Mouse (Mus musculus) fat pad, adult 2 months (tissue): ENCODE results near the gene Plac1.

ENCODE experiments used
- DNase-seq: peaks from one replicate; pipeline ENCODE4 v3.0.0-alpha.2; 2011; ENCODE audit warnings: low read depth, low spot score; ENCODE audit errors: extremely low read depth

The Plac1 gene

DNA sequence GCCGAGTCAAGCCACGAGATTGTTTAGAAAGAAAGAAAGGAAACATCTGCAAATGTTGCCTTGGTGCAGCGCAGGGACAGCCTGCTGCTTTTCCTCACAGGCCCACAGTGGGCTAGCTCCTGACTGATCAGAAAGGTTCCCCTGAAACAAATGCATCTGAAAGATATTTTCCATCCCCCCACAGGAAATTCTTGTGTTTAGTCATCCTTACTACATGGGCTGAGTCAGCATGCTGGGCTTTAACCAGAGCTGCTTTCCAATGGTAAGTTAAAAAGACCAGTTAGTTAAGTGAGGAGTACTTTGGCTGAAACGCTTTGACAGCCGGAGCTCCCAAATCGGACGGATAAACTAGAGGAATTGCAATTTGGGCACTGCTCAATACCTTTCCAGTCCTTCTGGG lies 124.9 kb downstream of the Plac1 start:
- DNase-seq: no peak

DNA sequence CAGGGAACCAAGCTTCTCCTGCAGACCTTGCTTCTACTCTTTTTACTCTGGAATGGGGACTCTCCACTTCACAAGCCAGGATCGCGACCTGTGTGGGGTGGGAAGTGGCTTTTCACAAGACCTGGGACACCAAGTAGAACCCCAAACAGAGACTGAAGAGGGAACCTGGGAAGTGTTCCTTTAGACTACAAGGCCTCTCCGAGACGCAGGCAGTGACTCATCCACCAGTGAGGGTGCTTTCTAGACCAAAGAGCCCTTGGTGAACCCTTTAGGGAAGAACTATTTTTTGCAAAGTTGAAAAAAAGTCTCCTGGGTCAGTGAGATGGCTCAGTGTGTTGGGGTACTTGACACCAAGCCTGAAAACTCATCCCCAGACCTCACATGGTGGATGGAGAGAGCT lies 129.8 kb downstream of the Plac1 start:
- DNase-seq: no peak

DNA sequence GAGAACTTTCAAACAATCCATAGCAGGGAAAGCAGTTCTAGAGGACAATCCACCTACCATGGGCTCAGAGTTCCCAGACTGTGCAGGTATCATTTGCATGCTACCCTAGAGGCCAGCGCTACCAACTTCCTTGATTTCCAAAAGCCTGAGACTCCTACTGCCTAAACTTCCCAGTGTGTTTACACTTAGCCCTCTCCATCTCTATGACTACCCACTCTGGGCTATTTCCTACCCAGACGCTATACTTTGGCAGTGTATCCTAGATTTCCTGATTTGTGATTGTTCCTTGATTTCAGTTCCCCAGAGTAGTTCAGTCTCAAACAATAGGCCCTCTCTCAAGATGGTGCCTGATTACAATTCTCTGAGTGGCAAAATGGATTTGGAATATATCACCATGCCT lies 132.8 kb downstream of the Plac1 start:
- no peak for DNase-seq

DNA sequence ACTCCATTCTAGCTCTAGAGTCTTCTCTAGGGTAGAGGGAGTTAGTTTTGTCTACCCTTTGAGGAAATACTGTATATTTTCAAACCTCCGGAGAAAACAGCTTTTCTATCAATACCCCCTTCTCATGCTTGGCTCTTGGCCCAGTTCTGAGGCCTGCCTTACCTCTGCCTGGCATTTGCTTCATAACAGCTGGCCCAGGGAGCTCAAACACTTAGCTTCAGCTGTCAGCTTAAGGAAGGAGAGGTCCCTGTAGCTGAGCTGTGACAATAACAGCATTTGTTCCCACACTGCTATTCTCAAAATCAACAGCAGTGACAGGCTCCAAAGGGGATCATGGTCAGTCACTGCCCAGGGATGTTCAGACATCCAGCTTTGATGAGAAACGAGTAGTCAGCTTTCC lies 138.7 kb downstream of the Plac1 start:
- no peak for DNase-seq

DNA sequence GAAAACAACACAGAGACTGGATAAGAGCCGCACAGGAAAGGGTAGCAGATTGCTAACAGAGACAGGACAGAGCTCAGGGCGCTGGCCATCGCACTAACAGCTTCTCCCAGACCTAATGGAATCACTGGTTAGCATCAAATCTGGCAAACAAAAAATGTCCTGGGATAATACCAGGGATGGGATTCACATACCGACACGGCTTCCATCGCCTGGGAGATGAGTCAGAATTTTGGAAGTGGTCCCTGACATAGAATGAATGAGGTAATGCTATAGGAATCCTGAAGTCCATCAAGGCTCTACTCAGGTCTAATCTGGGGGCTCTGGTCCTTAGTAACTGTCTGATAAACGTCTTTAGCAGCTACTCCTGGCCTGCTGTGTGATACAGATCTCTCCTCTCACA lies 140.0 kb downstream of the Plac1 start:
- DNase-seq: no peak

DNA sequence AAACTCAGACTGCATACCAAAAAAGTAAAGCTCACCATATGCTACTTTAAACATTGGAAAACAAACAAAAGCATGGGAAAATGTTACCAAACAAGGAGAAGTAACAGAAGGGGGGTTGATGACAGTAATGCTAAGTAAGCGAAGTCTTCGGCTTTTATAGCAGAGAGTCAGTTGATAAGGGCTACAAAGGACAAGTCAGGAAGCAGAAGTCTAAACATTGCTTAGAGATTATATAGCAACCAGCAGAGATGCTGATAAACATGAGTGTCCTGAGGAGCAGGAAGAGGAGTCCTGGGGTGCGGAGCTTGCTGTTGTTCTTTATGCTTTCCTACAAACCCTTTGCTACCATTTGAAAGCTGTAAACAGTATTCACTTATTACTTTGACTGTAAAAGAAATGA lies 140.6 kb downstream of the Plac1 start:
- DNase-seq: no peak

DNA sequence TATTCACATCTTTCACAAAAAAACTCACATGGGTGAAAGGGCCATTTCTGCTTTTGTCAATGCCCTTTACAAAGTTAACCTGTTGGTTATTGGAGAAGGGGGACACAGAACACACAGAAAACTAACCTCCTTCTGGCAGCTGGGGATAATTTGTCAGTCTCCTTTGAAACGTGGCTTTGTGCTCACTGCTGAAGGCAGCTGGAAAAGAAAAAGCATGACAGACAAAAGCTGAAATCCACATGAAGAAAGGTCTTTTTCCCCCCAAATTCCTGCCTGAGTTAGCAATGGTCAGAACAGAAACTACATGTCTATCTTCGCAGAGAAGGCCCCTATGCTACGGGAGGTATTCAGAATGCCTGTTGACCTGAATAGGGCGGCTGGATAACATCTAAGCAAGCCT lies 141.6 kb downstream of the Plac1 start:
- no peak for DNase-seq

DNA sequence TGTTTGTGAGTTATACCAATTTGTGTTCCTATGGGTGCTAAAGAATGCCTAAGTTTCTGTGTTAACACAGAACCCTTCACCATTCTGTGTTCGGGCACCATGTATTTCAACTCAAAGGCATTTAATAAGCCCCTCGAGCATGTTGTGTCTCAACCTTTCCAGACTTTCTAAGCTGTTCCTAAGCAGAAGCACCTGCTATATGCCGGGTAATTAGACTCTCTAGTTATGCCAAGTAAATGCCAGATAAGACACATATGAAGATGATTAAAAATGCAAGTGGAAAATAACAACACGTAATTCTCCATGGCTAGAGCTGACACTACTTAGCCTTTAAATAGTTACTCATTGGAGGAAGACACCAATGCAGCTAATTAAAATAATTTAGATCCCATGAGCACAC lies 142.1 kb downstream of the Plac1 start:
- no peak for DNase-seq

DNA sequence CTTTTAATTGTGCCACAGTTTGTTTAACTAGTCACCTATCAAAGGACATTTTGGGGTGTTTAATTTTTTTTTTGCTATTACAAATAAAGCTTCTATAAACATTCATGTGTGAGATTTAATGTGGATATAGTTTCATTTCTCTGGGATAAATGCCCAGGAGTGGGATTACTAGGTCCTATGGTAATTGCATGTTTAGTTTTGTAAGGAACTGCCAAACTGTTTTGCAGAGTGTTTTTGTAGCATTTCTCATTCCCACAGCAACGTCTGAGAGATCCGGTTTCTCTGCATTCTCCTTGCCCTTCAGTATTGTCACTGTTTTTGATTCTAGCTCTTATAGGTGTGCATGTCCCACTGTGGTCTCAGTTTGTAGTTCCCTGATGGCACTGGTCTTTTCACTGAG lies 146.5 kb downstream of the Plac1 start:
- DNase-seq: no peak

DNA sequence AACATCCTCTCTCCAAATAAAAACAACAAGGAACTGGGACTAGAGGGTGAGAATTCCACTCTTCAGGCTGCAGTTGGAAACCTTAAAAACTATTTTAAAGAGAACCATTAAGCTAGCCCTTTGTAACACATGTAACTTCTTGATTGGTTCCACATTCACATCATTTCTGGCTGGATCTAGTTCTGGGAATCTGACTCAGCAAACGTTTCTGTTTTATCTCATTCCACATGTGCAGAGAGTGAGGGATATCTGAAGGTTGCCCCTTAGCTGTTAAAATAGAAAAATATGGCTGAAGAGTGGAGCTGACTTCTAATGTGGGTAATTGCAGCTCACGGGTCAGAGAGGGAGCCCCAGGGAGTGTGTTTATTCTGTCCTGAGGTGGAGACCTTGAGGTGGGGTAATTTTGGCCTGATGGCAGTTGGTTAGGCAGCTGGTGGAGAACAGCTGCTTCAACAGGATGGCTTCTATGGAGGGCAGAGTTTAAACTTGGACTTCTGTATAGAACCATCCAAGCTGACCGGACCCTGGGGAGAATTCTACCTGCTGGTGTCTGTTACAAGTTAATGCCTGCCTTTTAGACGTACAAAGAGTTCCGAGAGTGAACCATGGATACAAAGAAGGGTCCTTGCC lies 151.1 kb downstream of the Plac1 start:
- no peak for DNase-seq

DNA sequence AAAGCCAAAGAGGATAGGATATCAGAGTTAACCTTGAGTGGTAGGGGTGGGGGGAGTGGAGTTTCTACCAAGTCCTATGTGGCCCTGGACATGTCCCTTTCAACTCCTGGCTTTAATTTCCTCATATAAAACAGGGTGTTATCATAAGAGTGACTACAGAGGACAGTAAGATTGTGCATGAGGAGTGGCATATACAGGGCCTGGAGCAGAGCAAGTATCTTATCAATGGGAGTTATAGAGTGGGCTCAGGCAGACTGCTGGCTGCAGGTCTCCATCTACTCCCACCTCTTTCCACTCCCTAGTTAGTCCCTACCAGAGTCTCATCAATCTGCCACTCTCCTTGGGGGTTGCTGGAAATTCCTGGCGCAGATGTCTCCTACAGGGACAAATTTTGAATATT lies 152.7 kb downstream of the Plac1 start:
- DNase-seq: no peak

DNA sequence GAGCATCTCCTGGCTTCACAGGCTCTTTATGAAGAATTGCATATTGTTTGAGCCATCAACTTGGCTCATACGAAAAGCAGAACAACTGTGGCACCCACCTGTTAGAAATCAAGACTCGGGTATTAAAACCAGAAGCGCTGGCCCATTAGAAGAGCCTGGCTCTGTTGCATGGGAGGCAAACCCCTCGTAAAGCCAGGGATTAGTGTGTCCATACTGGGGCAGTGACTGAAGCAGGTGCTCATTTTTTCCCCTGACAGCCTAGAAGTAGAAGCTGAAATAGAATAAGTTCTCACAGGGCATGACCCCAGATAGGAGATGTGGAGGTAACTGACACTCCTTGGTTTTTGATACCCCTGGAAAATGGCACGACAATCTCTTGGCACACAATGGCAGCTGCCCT lies 154.4 kb downstream of the Plac1 start:
- DNase-seq: no peak

DNA sequence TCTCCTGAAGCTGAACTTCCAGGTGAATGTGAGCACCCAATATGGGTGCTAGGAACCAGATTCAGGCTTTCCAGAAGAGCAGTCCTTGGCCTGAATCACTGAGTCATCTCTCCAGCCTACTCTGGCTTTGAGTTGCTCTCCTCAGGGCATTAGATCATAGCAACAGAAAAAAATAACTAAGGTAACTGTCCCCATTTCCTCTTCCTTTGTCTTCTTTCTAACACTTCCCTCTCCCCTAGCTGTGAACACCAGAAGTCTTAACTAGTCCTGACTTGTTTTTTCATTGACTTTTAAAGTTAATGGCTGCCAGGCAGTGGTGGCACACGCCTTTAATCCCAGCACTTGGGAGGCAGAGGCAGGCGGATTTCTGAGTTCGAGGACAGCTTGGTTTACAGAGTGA lies 175.5 kb downstream of the Plac1 start:
- no peak for DNase-seq

DNA sequence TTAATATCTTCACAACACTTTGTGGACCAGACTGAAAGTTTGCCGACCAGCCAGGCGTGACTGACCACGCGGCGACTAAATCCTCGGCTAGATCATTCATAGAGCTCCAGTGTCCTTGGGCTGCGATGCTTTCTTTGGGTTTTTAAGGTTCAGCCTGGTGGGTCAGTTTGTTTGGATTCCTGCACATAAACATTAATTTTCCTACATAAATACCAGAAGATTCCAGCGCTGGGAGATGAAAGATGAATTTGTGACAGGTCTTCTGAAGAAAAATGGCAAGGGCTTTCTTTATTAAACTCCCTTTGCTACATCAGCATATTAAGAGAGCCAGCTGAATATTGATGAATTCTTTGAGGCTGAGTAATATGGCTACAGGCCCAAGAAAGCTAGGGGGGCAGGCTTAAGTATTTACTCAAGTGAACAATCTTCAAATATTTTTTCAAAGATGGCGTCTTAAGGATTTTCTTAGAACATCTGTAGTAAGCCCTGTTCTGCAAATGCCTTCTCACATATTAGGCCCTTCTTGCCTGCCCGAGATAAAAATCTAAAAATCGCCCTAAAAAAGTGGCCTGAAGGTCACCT lies 180.4 kb downstream of the Plac1 start:
- no peak for DNase-seq

DNA sequence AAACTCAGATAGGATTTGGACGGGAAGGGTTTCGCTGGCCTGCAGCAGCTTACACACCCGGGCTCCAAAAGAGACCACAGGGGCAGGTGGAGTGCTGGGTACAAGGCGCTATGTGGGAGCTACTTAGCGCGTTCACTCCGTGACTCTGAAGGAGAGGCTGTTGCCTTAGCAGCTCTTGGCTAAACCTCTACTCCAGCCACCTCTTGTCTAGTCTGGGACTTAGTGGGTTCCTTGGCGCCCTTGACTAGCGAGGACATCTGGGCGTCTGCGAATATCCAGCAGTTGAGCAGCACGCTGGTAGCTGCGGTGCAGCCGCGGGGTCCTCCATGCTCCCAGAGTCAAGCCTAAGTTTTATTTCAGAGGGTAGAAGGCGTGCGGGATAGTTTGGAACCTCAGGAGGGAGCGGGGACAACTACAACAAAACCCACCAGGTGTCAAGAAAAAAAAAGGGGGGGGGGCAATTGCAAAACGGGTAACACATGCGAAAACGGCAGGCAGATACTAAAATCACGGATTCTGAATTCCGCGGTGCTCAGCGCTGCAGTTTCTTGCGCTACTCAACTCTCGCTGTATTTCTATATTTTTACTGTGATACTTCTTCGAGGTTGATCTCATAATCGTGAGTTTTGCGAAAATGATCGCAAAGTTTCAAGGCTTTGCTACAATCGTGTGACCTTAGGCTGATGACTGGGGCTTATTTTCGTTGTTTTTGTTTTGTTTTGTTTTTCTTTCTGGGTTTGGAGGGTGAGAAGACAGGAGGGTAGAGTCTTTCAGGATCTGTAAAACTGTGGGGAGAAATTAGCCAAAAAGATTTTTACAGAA lies 181.2 kb downstream of the Plac1 start:
- no peak for DNase-seq

DNA sequence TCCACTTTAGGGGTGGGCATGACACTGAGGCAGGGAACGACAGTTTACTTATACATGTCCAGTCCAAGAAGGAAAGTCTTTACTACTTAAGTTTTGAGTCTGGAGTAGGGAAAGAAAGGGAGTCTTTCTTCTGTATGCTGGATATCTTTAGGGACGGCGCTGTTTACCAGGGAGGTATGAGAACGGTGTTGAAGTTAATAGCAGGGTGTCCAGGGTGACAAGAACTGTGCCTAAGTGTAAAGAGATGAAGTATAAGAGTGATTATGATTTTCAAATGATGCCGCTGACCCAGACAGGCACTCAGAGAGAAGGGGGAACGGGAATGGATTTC lies 182.2 kb downstream of the Plac1 start:
- no peak for DNase-seq

DNA sequence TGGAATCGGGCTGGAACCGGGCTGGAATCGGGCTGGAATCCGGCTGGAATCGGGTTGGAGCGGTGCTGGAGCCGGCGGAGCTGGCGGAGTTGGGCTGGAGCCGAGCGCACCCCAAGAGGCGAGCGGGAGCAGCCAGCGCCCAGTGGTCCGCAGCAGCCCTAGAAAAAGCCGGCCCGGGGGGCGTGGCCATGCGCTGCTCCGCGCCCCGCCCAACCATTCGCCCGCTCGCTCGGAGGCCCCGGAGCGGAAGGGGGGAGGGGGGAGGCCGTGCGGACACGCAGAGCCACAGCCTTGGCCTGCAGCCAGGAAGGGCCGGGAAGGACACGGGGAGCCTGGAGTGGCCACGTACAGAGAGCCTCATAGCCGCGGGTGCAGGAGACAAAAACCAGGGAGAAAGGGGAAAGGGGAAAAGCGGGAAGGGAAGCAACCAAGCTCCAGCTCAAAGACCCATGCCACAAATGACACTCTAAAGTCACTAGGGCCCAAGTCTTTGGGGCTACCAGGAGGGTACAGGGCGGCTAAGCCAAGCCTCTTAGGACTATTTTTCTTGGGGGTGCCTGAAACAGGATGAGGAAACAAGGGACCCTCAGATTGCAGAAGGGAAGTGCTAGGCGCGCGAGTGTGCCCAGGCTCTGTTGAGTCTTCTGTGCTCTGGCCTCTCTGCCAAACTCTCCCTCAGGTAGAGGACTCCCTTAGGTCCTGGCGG lies 182.7 kb downstream of the Plac1 start:
- no peak for DNase-seq

DNA sequence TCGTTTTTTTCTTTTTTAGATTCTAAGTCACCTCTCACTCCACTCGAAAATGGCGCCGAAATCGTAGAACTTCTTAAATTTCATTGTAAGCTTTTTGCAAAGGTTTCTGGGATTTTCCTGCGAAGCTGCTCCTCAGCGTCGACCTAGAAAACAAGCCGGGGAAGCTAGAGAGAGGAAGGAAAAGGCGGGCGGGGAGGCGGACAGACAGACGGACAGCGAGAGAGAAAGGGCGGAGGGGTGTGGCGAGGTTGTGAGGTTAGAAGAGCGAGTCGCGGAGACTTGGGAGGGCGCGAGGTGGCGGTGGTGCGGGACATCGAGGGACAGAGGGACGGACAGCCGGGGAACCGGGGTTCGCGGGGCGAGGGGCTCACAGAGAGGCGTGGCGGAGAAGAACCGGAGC lies 183.3 kb downstream of the Plac1 start:
- DNase-seq: no peak

DNA sequence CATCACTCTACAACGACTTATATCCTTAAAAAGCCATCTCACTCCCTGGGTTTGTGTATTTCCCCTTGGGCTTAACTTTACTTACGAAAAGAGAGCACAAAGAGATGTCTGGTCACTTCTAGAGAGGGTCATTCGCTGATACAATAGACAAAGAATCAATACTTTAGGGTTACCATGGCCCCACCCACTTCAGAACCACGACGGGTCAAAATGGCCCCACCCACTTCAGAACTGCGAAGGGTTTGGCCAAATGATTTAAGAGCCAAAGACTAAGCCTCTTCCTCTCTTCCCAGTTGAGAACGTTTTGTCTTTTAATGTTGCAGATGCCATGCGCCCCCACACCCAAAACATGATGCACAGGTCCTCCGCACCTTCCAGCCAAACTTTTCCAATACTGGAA lies 184.1 kb downstream of the Plac1 start:
- DNase-seq: no peak

DNA sequence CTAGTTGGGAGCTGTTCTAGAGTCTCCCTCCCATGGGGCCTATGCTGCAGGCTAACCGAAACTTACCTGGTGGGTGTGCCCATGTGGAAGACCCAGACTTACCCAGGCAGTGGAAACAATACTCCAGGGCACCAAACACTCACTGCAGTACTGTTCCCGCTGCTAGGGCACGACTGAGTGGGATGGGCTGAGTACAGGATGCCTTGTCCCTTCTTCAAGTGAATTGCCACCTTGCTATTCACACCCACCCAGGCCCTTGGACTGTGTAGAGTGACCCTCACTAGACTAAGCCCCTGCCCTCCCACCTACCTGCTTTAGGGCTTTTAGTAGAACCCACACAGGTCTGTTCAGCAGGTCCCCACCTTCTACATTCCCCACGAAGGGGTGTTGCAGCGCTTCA lies 186.0 kb downstream of the Plac1 start:
- no peak for DNase-seq

DNA sequence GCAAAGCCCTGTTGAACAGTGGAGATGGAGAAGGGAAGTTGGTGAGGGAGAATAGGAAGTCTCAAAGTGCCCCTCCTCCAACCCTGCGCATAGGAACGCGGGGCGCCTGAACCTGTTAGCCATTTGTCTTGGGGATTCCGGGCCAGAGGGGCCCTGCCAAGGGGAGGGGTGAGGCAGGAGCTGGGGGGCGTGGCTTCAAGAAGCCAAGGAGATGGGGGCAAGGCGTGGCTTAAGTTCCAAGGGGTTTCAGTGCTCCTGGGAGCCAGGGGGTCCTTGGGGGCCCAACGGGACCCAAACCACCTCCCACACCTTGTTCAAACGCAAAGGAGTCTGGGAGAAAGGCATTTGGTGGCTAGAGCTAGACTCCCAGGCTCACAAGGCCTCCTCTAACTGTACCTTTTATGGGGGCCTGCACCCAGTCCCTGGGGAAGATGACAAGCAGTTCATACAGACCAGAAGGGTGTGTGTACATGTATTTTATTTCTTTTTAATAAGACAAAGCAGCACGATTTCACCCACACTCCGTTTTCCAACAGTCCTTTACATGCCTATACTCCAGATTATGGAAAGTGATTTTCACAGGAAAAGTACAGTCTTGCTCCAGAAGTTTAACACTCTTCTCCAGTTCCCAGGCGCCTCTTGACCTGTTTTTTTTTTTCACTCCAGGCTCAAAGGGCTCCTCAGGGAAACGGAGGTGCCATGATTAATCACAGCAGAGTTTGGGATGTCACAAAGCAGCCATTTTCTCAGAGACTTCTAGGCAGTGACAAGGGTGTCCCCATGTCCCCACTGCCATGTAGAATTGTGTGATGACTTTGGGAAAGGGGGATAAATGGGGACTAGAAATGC lies 187.0 kb downstream of the Plac1 start:
- no peak for DNase-seq
